Mouse (Mus musculus): ENCODE results near the gene Rita1.

GRCm38 (mm10) chr5:120651230-120651629, 38.8 kb upstream of the Rita1 start:
- TF ChIP-seq CTCF (IDR thresholded peaks at IDR 0.05; ENCODE audit: insufficient read depth, low read length), result no peak
- TF ChIP-seq POLR2A (IDR thresholded peaks at IDR 0.05; ENCODE audit: borderline replicate concordance, extremely low read depth, low read depth, low read length), result no peak
